Mouse (Mus musculus) gastrocnemius, postnatal 4 days (tissue): ENCODE results near the gene Plch2. TPM values are rescaled to one million over a fixed set of nuclear protein-coding genes. Genes with fewer than 3 reads are reported as not detected.

Source experiments
- DNase-seq, 2 experiments: peaks; one replicate each; pipeline ENCODE4 v3.0.0; 2021 to 2022; ENCODE audit warnings: low spot score in 2 of 2, mixed read lengths in 2 of 2
- total RNA-seq, 2 experiments: library from RNA; stranded (reverse); gene quantifications; 2 replicates each; pipeline ENCODE4 v1.2.3; 2021

Plch2 gene
- total RNA-seq, 2 experiments from 2014 or later, result 0.15 to 0.29 TPM

GRCm38 (mm10) chr4:155022228-155022855 lies 34.2 kb downstream of the Plch2 start:
- DNase-seq, result no peak

GRCm38 (mm10) chr4:155020813-155021212 lies 35.8 kb downstream of the Plch2 start:
- DNase-seq, result no peak

GRCm38 (mm10) chr4:155020141-155020540 lies 36.4 kb downstream of the Plch2 start:
- DNase-seq, result no peak

GRCm38 (mm10) chr4:155019336-155019847 lies 37.2 kb downstream of the Plch2 start:
- DNase-seq, result no peak

GRCm38 (mm10) chr4:155018601-155019335 lies 37.8 kb downstream of the Plch2 start:
- peak in 1 of 2 experiments; percentile 35 for DNase-seq

GRCm38 (mm10) chr4:155018066-155018465 lies 38.5 kb downstream of the Plch2 start:
- no peak for DNase-seq

- DNase-seq, result no peak
These were observed 39.2 kb downstream of the Plch2 start for GRCm38 (mm10) chr4:155017253-155017878.

GRCm38 (mm10) chr4:155016807-155017206 lies 39.8 kb downstream of the Plch2 start:
- DNase-seq, result no peak

- no peak for DNase-seq
These were observed 41.0 kb downstream of the Plch2 start for GRCm38 (mm10) chr4:155015550-155015949.

GRCm38 (mm10) chr4:155014791-155015190 lies 41.8 kb downstream of the Plch2 start:
- no peak for DNase-seq

- no peak for DNase-seq
These were observed 42.3 kb downstream of the Plch2 start for GRCm38 (mm10) chr4:155014244-155014643.

- DNase-seq, result peak; percentile 40 to 65
These were observed 43.8 kb downstream of the Plch2 start for GRCm38 (mm10) chr4:155012788-155013187.

- DNase-seq, result no peak
These were observed 44.5 kb downstream of the Plch2 start for GRCm38 (mm10) chr4:155012115-155012514.

- no peak for DNase-seq
These were observed 45.1 kb downstream of the Plch2 start for GRCm38 (mm10) chr4:155011312-155012025.

- DNase-seq, result peak in 1 of 2 experiments; percentile 40
These were observed 45.7 kb downstream of the Plch2 start for GRCm38 (mm10) chr4:155010870-155011269.

GRCm38 (mm10) chr4:155009216-155009615 lies 47.4 kb downstream of the Plch2 start:
- DNase-seq, result no peak

- DNase-seq, result no peak
These were observed 48.5 kb downstream of the Plch2 start for GRCm38 (mm10) chr4:155008075-155008474.

- DNase-seq, result no peak
These were observed 48.9 kb downstream of the Plch2 start for GRCm38 (mm10) chr4:155007641-155008040.

GRCm38 (mm10) chr4:155006296-155006695 lies 50.3 kb downstream of the Plch2 start:
- no peak for DNase-seq

GRCm38 (mm10) chr4:155005278-155005677 lies 51.3 kb downstream of the Plch2 start:
- DNase-seq, result no peak

GRCm38 (mm10) chr4:154999379-154999778 lies 57.2 kb downstream of the Plch2 start:
- DNase-seq, result no peak
